Mouse (Mus musculus) liver, postnatal 0 days (tissue): ENCODE results near the gene Afg3l1. TPM values are rescaled to one million over a fixed set of nuclear protein-coding genes. Genes with fewer than 3 reads are reported as not detected.

Experiments
- ATAC-seq: fragments of 200-750 bp; cut with Nextera tagmentation; 2 replicates; pipeline ENCODE4 v1.8.0; 2017; ENCODE audit warnings: mild to moderate bottlenecking, moderate library complexity
- DNase-seq: peaks from one replicate; pipeline ENCODE4 v3.0.0-alpha.2; 2016
- H3K27ac ChIP-seq: fragments of 300-500 bp; sonication (generic); 2 replicates; pipeline ENCODE4 v1.5.1; 2014; ENCODE audit warnings: antibody characterized with exemption, moderate library complexity, mild to moderate bottlenecking, low read depth
- H3K27me3 ChIP-seq: fragments of 300-500 bp; sonication (generic); 2 replicates; pipeline ENCODE4 v1.6.1; 2014; ENCODE audit warnings: low read length, control low read depth, mixed read lengths; ENCODE audit not compliant: insufficient read depth
- H3K36me3 ChIP-seq: fragments of 300-500 bp; sonication (generic); replicated peaks from 2 replicates; pipeline ENCODE4 v1.6.1; 2014; ENCODE audit warnings: mild to moderate bottlenecking, control low read depth, low read length, moderate library complexity, mixed read lengths; ENCODE audit not compliant: insufficient read depth
- H3K4me1 ChIP-seq: fragments of 300-500 bp; sonication (generic); 2 replicates; pipeline ENCODE4 v1.6.1; 2014; ENCODE audit warnings: antibody characterized with exemption, mild to moderate bottlenecking, control low read depth; ENCODE audit not compliant: insufficient read depth
- H3K4me2 ChIP-seq: fragments of 300-500 bp; sonication (generic); 2 replicates; pipeline ENCODE4 v1.6.1; 2014; ENCODE audit warnings: low read depth, mild to moderate bottlenecking, low read length, moderate library complexity, mixed read lengths
- H3K4me3 ChIP-seq: fragments of 300-500 bp; sonication (generic); 2 replicates; pipeline ENCODE4 v1.5.1; 2014; ENCODE audit warnings: low read depth, low read length
- H3K9ac ChIP-seq: fragments of 300-500 bp; sonication (generic); replicated peaks from 2 replicates; pipeline ENCODE4 v1.6.1; 2014; ENCODE audit warnings: mild to moderate bottlenecking, moderate library complexity
- H3K9me3 ChIP-seq: fragments of 300-500 bp; sonication (generic); 2 replicates; pipeline ENCODE4 v1.6.1; 2016; ENCODE audit warnings: mild to moderate bottlenecking, control low read depth, low read length, mixed read lengths
- CTCF ChIP-seq: sonication (generic); IDR thresholded peaks from 2 replicates; pipeline ENCODE4 v1.5.1; 2016; ENCODE audit warnings: antibody characterized with exemption, low read depth
- EP300 ChIP-seq: IDR thresholded peaks from 2 replicates; pipeline ENCODE4 v1.6.1; 2016; ENCODE audit warnings: antibody characterized with exemption, low read depth, mild to moderate bottlenecking
- WGBS: fragments of 180-500 bp; shearing (Covaris S2); extraction: QIAGEN DNeasy Blood & Tissue Kit; methylation state at CpG from one replicate; pipeline ENCODE4 v1.1.7; 2014; ENCODE audit not compliant: insufficient replicate concordance; 5-methylcytosine and 5-hydroxymethylcytosine counted together
- polyA plus RNA-seq: library from polyadenylated mRNA; unstranded; fragments of >200 nt; fragmentation: Nextera tagmentation; extraction: Ambion mirVana; gene quantifications from 2 replicates; pipeline ENCODE4 v1.2.1, GENCODE M21; 2015

Afg3l1 gene
- polyA plus RNA-seq, 1 experiment from 2014 or later, result 24.3 TPM

DNA sequence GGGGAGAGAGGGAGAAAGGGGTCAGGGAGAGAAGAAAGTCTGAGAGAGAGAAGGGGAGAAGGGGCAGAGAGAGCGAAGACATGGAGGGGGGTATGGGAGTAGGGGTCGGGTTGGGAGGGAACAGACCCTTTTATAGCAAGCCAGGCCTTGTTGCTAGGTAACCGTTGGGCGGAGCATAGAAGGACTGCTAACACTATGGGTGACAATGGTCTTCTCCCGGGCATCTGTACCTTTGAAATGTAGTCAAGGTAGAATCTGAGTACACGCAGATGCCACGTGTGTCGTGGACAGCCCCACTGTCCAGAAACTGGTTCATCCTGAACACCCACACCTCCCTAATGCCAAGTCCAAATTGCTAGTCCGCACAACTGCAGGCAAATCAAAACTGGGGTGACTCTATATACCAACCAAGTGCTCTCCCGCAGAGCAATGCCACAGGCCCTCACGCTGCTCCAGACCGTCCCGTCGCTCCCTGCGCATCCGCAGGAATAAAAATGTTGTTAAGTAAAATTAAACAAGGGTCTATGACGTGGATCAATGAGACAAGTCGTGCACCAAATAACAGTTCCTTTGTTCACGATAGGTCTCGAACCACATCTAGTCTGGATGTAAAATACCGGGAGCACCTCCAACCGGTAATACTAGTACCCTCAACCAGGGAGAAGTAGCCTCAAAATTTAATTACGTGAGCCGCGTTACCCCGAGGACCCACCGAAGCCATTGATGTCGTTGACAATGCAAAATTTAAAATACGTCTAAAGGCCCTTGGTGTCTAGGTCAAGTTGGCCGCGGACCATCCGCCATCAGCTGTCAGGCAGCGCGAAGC lies 579 bp upstream of the Afg3l1 start:
- ATAC-seq (peak; percentile 16), DNase-seq (peak; percentile 37)
- H3K9ac ChIP-seq, result peak overlapping the region; percentile 84

GRCm38 (mm10) chr8:123478456-123479218 lies 934 bp downstream of the Afg3l1 start:
- DNase-seq, result peak; percentile 39
- ATAC-seq, result peak; percentile 13

More for the DNA sequence above, 579 bp upstream of the Afg3l1 start:
- WGBS, result 10% methylated on average over 34 of the region's 34 CpGs
- Histone ChIP-seq H3K9me3 (no peaks in the 10 kb centered on the region), H3K27me3 (no peaks in the 10 kb centered on the region), H3K27ac (peak overlapping the region; percentile 95), H3K36me3 (peaks cover 12% of the 10 kb centered on the region; the same call in 1 of the 2 replicates), H3K4me1 (peaks cover 21% of the 10 kb centered on the region), H3K4me2 (peak overlapping the region; percentile 95), H3K4me3 (peak overlapping the region; percentile 97)
- TF ChIP-seq CTCF (no peak), EP300 (no peak)

GRCm38 (mm10) chr8:123482627-123483026 lies 4.9 kb downstream of the Afg3l1 start:
- H3K36me3 ChIP-seq, result peaks cover 40% of the 10 kb centered on the region

More at GRCm38 (mm10) chr8:123478456-123479218, 934 bp downstream of the Afg3l1 start:
- Histone ChIP-seq H3K36me3 (peaks cover 15% of the 10 kb centered on the region; the same call in 1 of the 2 replicates), H3K27ac (peak overlapping the region; percentile 95), H3K9me3 (no peaks in the 10 kb centered on the region), H3K9ac (peak overlapping the region; percentile 84), H3K4me2 (peak overlapping the region; percentile 95), H3K4me1 (peaks cover 21% of the 10 kb centered on the region), H3K27me3 (no peaks in the 10 kb centered on the region), H3K4me3 (peak overlapping the region; percentile 97)
- 29% methylated on average over 16 of the region's 16 CpGs for WGBS
- TF ChIP-seq CTCF, result no peak
- no peak for TF ChIP-seq EP300

GRCm38 (mm10) chr8:123491280-123492075 lies 13.8 kb downstream of the Afg3l1 start:
- 0 out of 2 replicates have a peak overlapping the region, but pooled peaks have one; percentile 22 for H3K27ac ChIP-seq
- H3K4me2 ChIP-seq, result no peak overlapping the region
- H3K4me3 ChIP-seq, result no peak overlapping the region
- peaks cover 86% of the 10 kb centered on the region for H3K36me3 ChIP-seq
- H3K27me3 ChIP-seq, result no peaks in the 10 kb centered on the region
- H3K9me3 ChIP-seq, result no peaks in the 10 kb centered on the region
- 77% methylated on average over 15 of the region's 15 CpGs for WGBS
- ATAC-seq (no peak), DNase-seq (no peak)
- H3K9ac ChIP-seq, result no peak overlapping the region
- TF ChIP-seq CTCF (no peak), EP300 (no peak)
- no peaks in the 10 kb centered on the region for H3K4me1 ChIP-seq

More at GRCm38 (mm10) chr8:123482627-123483026, 4.9 kb downstream of the Afg3l1 start:
- WGBS, result 87% methylated on average over 7 of the region's 7 CpGs
- no peak overlapping the region for H3K4me3 ChIP-seq
- TF ChIP-seq CTCF (peak; percentile 41), EP300 (no peak)
- peaks cover 9% of the 10 kb centered on the region for H3K4me1 ChIP-seq
- H3K27ac ChIP-seq, result no peak overlapping the region
- ATAC-seq (no peak), DNase-seq (no peak)
- H3K9ac ChIP-seq, result no peak overlapping the region
- H3K27me3 ChIP-seq, result no peaks in the 10 kb centered on the region
- no peaks in the 10 kb centered on the region for H3K9me3 ChIP-seq
- H3K4me2 ChIP-seq, result no peak overlapping the region

DNA sequence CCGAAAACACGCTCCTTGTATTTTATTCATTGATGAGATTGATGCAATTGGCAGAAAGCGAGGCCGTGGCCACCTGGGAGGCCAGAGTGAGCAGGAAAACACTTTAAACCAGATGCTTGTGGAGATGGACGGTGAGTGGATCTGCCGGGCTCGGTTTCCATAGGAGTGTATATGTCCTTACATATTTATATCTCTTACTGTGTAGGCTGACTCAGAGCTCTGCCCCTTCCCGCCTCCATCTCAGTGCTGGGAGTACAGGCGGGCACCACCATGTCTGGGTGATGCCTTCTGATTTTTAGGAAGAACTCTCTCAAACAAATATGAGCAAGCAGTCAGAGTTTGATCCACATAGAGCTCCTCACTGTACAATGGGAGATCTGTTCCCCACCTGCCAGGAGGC lies 15.2 kb downstream of the Afg3l1 start:
- no peak overlapping the region for H3K9ac ChIP-seq
- 91% methylated on average over 9 of the region's 9 CpGs for WGBS
- no peak for ATAC-seq
- no peaks in the 10 kb centered on the region for H3K4me1 ChIP-seq
- TF ChIP-seq CTCF (no peak), EP300 (no peak)
- H3K36me3 ChIP-seq, result peaks cover 87% of the 10 kb centered on the region
- no peak for DNase-seq
- H3K27me3 ChIP-seq, result no peaks in the 10 kb centered on the region
- no peak overlapping the region for H3K4me2 ChIP-seq
- H3K9me3 ChIP-seq, result no peaks in the 10 kb centered on the region
- no peak overlapping the region for H3K4me3 ChIP-seq
- H3K27ac ChIP-seq, result no peak overlapping the region
